Comparison of ENCODE assay signal across 23 mouse cellular contexts in the genomic region with DNA sequence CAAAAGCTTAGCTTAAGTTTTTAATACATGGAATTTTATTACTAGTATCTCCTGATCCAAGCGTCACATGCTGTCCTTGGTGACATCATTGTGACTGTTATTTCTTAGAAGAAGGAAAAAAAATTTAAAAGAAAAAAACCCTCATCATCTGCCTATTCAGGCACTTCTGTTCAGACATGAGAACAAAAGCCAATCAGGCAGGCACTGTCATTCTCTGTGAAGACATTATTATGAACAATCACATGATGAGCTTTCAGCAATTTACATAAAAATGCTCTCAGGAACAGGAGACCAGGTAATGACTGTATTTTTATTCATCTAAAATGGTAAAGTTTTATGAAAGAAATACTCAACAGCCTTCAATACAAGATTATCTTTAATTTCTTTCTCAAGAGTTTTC. TPM values are rescaled to one million over a fixed set of nuclear protein-coding genes. Genes with fewer than 3 reads are reported as not detected.
"Had no signal": no experiment of that assay in that cellular context is flagged by ENCODE, and none has a peak within 500 bp of the region (broad histone marks: within the 10 kb centered on the region; RNA-seq: fewer than 3 reads in every experiment).

No protein-coding gene starts in this region.

- H3K4me1 ChIP-seq: lung, embryonic 15.5 days; midbrain, embryonic 13.5 days; midbrain, embryonic 15.5 days; neural tube, embryonic 12.5 days; stomach, embryonic 15.5 days had no signal

- H3K4me3 ChIP-seq: lung, embryonic 15.5 days; megakaryocyte, embryonic 14.5 days; midbrain, embryonic 13.5 days; midbrain, embryonic 15.5 days; neural tube, embryonic 12.5 days; stomach, embryonic 15.5 days had no signal

- H3K9ac ChIP-seq: lung, embryonic 15.5 days; midbrain, embryonic 13.5 days; midbrain, embryonic 15.5 days; neural tube, embryonic 12.5 days; stomach, embryonic 15.5 days had no signal

- ATAC-seq: lung, postnatal 0 days; midbrain, embryonic 13.5 days; midbrain, embryonic 15.5 days had no signal

- DNase-seq: lung, adult 2 months; lung, postnatal 14 days; lung, postnatal 36 days; right cerebral cortex, postnatal 14 days; thymus, adult 2 months; thymus, postnatal 14 days; thymus, postnatal 36 days had no signal

- H3K27me3 ChIP-seq: lung, embryonic 15.5 days; megakaryocyte, embryonic 14.5 days; midbrain, embryonic 13.5 days; midbrain, embryonic 15.5 days; neural tube, embryonic 12.5 days; stomach, embryonic 15.5 days had no signal

- H3K27ac ChIP-seq: lung, embryonic 15.5 days; macrophage; midbrain, embryonic 13.5 days; midbrain, embryonic 15.5 days; neural tube, embryonic 12.5 days; stomach, embryonic 15.5 days; stomach, postnatal 0 days had no signal

- H3K9me3 ChIP-seq: lung, embryonic 15.5 days; megakaryocyte, embryonic 14.5 days; midbrain, embryonic 13.5 days; midbrain, embryonic 15.5 days; neural tube, embryonic 12.5 days; stomach, embryonic 15.5 days had no signal

- H3K4me2 ChIP-seq: lung, embryonic 15.5 days; midbrain, embryonic 11.5 days; midbrain, embryonic 13.5 days; midbrain, embryonic 15.5 days; neural tube, embryonic 12.5 days; stomach, embryonic 15.5 days had no signal

RNA-seq across cellular contexts. Expression of a gene that starts 21.6 kb away (rescaled TPM):
- total RNA-seq: megakaryocyte progenitor cell, adult 5-6 weeks; midbrain, postnatal 0 days; monocyte, adult 5-6 weeks; neutrophil, adult 5-6 weeks had no signal
- polyA plus RNA-seq: macrophage; midbrain, embryonic 11.5 days; midbrain, embryonic 13.5 days; midbrain, embryonic 15.5 days; neural tube, embryonic 14.5 days; testis, adult 2 months had no signal

RNA-seq across cellular contexts. Expression of a gene that starts 41.0 kb away (rescaled TPM):
- total RNA-seq: monocyte, adult 5-6 weeks had no signal
- polyA plus RNA-seq: lung, postnatal 0 days had no signal
